Mouse (Mus musculus): Measurements from ENCODE around the gene Trim17. TPM values are rescaled to one million over a fixed set of nuclear protein-coding genes. Genes with fewer than 3 reads are reported as not detected.

The Trim17 gene
- total RNA-seq, 4 experiments from 2014 or later: 0.08 to 0.31 (median 0.20) TPM

- no peak for DNase-seq (ENCODE audit: low spot score in 2 of 2)
Measured at GRCm38 (mm10) chr11:58968551-58968950, 14.1 kb downstream of the Trim17 start.

DNA sequence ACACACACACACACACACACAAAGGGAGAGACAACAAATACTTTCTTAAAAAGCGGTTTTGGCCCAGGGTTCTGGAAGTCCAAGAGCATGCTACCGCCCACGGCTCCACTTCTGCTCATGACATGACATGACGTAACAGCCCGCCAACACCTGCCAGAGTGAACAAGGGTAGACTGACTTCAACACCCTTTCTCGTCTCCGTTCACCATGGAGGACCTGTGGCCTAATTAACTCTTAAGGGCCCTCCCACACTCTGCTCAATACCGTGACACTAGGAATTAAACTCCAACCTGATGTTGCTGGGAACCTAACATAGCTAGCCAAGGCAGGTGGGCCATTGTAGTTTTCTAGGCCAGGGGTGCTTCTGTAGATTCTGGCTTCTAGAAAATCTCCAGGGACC, 14.5 kb downstream of the Trim17 start:
- no peak for DNase-seq (ENCODE audit: low spot score in 2 of 2)

DNA sequence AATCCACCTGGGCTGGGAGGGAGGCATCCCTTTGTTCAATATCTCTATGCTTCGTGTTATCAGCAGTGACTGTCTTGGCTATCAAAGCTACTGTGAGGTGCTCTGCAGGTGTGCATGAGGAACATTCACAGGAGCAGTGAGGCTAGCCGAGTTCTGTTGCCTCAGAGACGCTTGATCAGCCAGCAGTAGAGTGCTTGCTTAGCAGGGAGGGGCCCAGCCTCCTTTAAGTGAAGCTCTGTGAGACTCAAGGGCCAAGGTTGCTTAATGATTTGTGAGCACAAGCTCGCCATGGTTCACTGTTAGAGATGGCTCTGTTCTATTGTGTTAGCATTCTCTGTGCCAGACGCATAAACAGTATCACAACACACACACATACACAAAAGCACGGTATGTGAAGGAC, 15.2 kb downstream of the Trim17 start:
- no peak for DNase-seq (ENCODE audit: low spot score in 2 of 2)

- DNase-seq (ENCODE audit: low spot score in 2 of 2): no peak
Measured at GRCm38 (mm10) chr11:58970831-58971530, 16.5 kb downstream of the Trim17 start.

DNA sequence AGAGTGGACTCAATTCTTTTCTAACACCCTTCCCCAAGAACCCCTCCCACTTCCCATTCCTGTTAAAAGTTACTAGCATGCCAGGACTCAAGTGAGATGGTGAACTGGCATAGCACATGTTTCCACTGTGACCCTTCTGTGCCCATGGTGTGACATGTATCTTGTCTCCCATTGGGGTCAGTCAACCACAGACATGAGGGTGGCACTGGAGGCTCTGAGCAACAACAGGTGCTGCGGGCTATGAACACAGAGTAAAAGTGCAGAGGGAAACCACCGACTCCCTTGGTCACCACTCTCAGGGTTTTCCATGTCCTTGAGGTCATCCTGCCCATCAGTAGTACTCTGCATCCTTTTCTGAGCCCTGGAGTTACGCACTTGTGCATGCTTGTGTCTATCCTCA, 17.3 kb downstream of the Trim17 start:
- no peak for DNase-seq (ENCODE audit: low spot score in 2 of 2)

DNA sequence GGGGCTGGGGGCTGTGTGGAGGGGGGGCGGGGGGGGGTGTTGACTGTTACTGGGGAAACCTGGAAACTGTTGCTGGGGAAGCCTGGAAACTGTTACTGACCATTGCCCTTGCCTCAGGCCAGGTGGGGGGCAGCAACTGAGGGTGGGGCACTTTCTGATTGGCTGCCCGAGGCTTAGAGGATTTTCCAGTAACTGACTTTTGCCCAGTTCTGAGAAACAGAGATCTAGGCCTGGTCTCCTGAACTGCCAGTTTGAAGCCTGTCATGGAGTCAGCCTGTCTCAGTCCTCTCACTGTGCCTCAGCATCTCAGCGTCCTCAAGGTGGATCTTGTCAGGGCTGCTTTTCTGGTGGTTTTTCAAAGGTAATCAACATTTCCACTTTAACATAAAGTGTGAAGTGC, 19.9 kb downstream of the Trim17 start:
- DNase-seq (ENCODE audit: low spot score in 2 of 2): no peak

- DNase-seq (ENCODE audit: low spot score in 2 of 2): peak in 1 of 2 experiments; percentile 2
Measured at GRCm38 (mm10) chr11:58977150-58977549, 22.7 kb downstream of the Trim17 start.

- DNase-seq (ENCODE audit: low spot score in 2 of 2): peak in 1 of 2 experiments; percentile 2
Measured at GRCm38 (mm10) chr11:58977607-58978026, 23.1 kb downstream of the Trim17 start.

GRCm38 (mm10) chr11:58978027-58978705, 23.7 kb downstream of the Trim17 start, which contains the start of gene Trim11:
Trim11 (plus strand) TSS chr11:58978093.
- DNase-seq (ENCODE audit: low spot score in 2 of 2): peak in 1 of 2 experiments; percentile 22

GRCm38 (mm10) chr11:58978706-58979030, 24.2 kb downstream of the Trim17 start:
- peak in 1 of 2 experiments; percentile 3 for DNase-seq (ENCODE audit: low spot score in 2 of 2)

DNA sequence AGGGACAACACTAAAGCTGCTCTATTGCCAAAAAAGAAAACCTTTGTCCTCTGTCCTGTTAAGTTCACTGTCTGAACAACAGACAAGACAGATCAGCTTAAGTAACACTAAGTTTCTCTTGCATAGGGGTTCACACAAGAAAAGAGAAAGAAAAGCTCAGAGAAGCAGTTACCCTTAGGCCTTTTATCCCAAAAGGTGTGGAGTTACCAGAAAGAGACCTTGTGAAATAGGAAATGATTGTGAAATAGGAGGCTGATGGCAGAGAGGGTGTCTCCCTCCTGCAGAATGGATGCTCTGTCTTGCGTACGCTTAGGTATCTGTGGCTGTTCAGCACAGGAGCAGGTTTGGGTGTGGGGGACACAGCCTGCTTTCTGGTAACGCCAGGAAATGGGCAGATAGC, 24.7 kb downstream of the Trim17 start:
- DNase-seq (ENCODE audit: low spot score in 2 of 2): no peak

- DNase-seq (ENCODE audit: low spot score in 2 of 2): peak; percentile 20 to 51
Measured at GRCm38 (mm10) chr11:58979661-58980060, 25.2 kb downstream of the Trim17 start.

GRCm38 (mm10) chr11:58980381-58980990, 26.0 kb downstream of the Trim17 start:
- no peak for DNase-seq (ENCODE audit: low spot score in 2 of 2)

- DNase-seq (ENCODE audit: low spot score in 2 of 2): peak; percentile 74 to 86
Measured at GRCm38 (mm10) chr11:58981541-58982447, 27.3 kb downstream of the Trim17 start.

- DNase-seq (ENCODE audit: low spot score in 2 of 2): no peak
Measured at GRCm38 (mm10) chr11:58982471-58983097, 28.1 kb downstream of the Trim17 start.

- DNase-seq (ENCODE audit: low spot score in 2 of 2): peak in 1 of 2 experiments; percentile 2
Measured at GRCm38 (mm10) chr11:58983691-58984341, 29.3 kb downstream of the Trim17 start.

- DNase-seq (ENCODE audit: low spot score in 2 of 2): no peak
Measured at GRCm38 (mm10) chr11:58984657-58985056, 30.2 kb downstream of the Trim17 start.

DNA sequence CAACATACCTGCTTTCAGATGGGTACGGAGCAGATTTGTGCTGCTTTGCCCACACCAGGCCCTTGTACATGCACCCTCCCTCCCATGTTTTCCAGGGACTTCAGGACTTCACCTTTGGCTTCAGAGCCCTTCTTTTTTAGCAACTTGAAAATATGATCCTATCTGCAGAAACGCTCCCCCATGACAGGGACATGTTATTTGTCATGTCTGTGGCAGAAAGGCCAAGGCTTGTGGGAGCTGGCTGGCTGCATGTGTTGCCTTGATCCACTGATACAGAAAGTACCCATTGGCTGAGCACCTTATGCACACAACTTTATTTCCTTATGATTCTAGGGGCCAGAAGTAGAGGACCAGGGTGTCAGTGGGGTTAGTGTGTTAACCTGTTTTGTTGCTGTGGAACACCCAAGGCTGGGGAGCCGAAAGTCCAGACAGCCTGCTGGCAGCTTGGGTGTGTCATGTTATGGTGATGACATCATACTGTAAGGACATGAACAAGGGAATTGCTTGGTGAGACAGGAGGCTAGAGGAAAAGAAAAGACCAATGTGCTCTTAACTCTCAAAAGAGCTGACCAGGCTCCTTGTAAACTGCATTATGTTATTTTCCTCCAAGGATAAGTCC, 30.9 kb downstream of the Trim17 start:
- no peak for DNase-seq (ENCODE audit: low spot score in 2 of 2)

DNA sequence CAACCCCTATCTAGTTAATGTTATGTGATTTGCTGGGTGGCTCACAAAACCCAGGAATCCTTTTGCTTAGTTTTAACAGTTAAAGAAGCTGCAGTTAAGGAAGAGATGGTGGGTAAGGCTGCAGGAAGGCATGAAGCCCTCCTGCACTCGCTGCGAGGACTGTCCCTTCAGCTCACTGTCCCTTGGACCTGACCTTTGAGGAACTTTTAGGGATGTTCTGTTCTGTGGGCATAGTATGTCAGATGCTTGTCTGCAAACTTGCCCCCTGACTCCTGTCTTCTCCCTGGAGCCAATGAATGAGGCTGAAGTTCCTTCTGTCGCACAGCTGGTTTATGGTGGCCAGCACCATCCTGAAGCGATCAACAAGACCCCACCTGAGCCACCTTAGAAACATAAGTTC, 34.7 kb downstream of the Trim17 start:
- DNase-seq (ENCODE audit: low spot score in 2 of 2): no peak

GRCm38 (mm10) chr11:58990141-58990540, 35.7 kb downstream of the Trim17 start:
- no peak for DNase-seq (ENCODE audit: low spot score in 2 of 2)
